Mouse (Mus musculus) brain, adult 10 weeks (tissue): ENCODE results near the gene 1700019A02Rik. TPM values are rescaled to one million over a fixed set of nuclear protein-coding genes. Genes with fewer than 3 reads are reported as not detected.

Experiments
- polyA plus RNA-seq: library from polyadenylated mRNA; stranded (reverse); fragments of 350-450 nt; fragmentation: Illumina TruSeq; extraction: RNeasy Lipid Tissue Mini Kit (QIAGEN cat#74804); gene quantifications from one replicate; pipeline ENCODE4 v1.2.3, GENCODE M21; 2015; ENCODE audit warnings: low read depth, low replicate concordance

Gene 1700019A02Rik
- not detected for polyA plus RNA-seq

DNA sequence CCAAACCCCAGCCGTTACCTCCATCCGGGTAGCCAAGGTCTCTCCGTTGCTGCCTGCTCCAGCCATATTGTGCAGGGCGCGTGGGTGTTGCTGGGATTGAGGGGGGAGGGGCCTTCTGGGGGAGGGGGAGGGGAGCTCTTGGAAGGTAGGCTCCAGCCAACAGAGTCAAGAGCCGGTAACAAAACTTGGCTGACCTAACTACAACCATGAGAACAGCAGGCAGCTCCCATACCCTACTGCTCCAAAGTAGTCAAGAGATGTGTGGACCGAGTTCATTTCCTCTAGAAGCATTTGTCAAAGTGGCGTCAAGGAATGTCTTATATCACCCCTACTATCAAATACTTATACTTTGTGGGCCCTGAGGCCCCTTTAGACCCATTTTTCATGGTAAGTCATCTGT lies at the start of gene 1700019A02Rik:
Gene 1700019A02Rik, minus strand, starts transcription at position 101 of the 400 bp plus-strand sequence.

Other genes with a start within 250 kb of the 1700019A02Rik start
- 15.9 TPM for gene 1700019D03Rik, start 167.5 kb downstream of the 1700019A02Rik start, polyA plus RNA-seq
- 0.27 TPM for gene Mstn, start 126.0 kb downstream of the 1700019A02Rik start, polyA plus RNA-seq
- 3.2 TPM for gene Pms1, start 109.4 kb upstream of the 1700019A02Rik start, polyA plus RNA-seq
- gene Ormdl1, start 109.5 kb upstream of the 1700019A02Rik start, polyA plus RNA-seq, result 16.5 TPM
- 1.8 TPM for gene Gm28778, start 109.5 kb upstream of the 1700019A02Rik start, polyA plus RNA-seq
- 19.4 TPM for gene Osgepl1, start 126.0 kb upstream of the 1700019A02Rik start, polyA plus RNA-seq
- not detected for gene Asdurf, start 165.0 kb upstream of the 1700019A02Rik start, polyA plus RNA-seq
- 0.24 TPM for gene Gm28551, start 165.0 kb upstream of the 1700019A02Rik start, polyA plus RNA-seq
- 25.3 TPM for gene Asnsd1, start 165.1 kb upstream of the 1700019A02Rik start, polyA plus RNA-seq